ENCODE assay signal across 8 mouse cellular contexts in genomic region chr17:69075501-69076237, GRCm38 (mm10). TPM values are rescaled to one million over a fixed set of nuclear protein-coding genes. Genes with fewer than 3 reads are reported as not detected.
DNase-seq lines count a peak whose midpoint lies in the region; ATAC-seq and TF ChIP-seq lines count a peak whose summit lies in the region.

Gene Epb41l3 (plus strand): TSS chr17:69075683.

- no peaks in the 10 kb centered on the region for H3K4me1 ChIP-seq in brown adipose tissue, adult 24 weeks (ENCODE audit: control insufficient read depth, insufficient read depth, insufficient read length, low read length)
- H3K4me1 ChIP-seq in embryonic facial prominence, embryonic 14.5 days (ENCODE audit: control insufficient read depth, insufficient read depth, low read length), result no peaks in the 10 kb centered on the region
- no peaks in the 10 kb centered on the region for H3K4me1 ChIP-seq in kidney, adult 2 months (ENCODE audit: control insufficient read depth, insufficient read depth, low read length)

- TF ChIP-seq CTCF in kidney, adult 2 months (conservative IDR thresholded peaks at IDR 0.05; ENCODE audit: insufficient read depth, insufficient read length, low read depth, low read length), result no peak

- peak within 1 kb of the TSS; percentile 45 for H3K9ac ChIP-seq in embryonic facial prominence, embryonic 14.5 days (ENCODE audit: low read depth, low read length)

- H3K4me3 ChIP-seq in brown adipose tissue, adult 24 weeks (ENCODE audit: insufficient read depth, low read depth, low read length), result peak within 1 kb of the TSS; percentile 45
- peak within 1 kb of the TSS; percentile 54 for H3K4me3 ChIP-seq in embryonic facial prominence, embryonic 14.5 days (ENCODE audit: low read depth, low read length)
- H3K4me3 ChIP-seq in kidney, adult 2 months (ENCODE audit: insufficient read depth, low read depth, low read length), result peak within 1 kb of the TSS; percentile 69

- peak; percentile 98 for ATAC-seq in embryonic facial prominence, embryonic 14.5 days (ENCODE audit: low read depth)

- intact Hi-C loops in left cerebral cortex, postnatal 36 days (cut with DNase I), result loop anchor here (10.0 kb wide), 1 partner anchor 171 kb away; no protein-coding TSS in a partner anchor

- no peak for TF ChIP-seq POLR2A in kidney, adult 2 months (IDR thresholded peaks at IDR 0.05; ENCODE audit: low read depth, low read length)

- under 1% methylated on average over 36 of the region's 47 CpGs for WGBS in embryonic facial prominence, embryonic 14.5 days
- WGBS in kidney, adult 2 months, result 1% methylated on average over 47 of the region's 47 CpGs

- H3K4me2 ChIP-seq in embryonic facial prominence, embryonic 14.5 days (ENCODE audit: low read depth, low read length), result peak within 1 kb of the TSS; percentile 94

- peaks cover 6% of the 10 kb centered on the region; the same call in 1 of the 2 replicates for H3K9me3 ChIP-seq in embryonic facial prominence, embryonic 14.5 days (ENCODE audit: control insufficient read depth, low read length)

- H3K36me3 ChIP-seq in embryonic facial prominence, embryonic 14.5 days (ENCODE audit: control insufficient read depth, insufficient read depth, low read length), result no peaks in the 10 kb centered on the region
- no peaks in the 10 kb centered on the region for H3K36me3 ChIP-seq in kidney, adult 2 months (ENCODE audit: control insufficient read depth, insufficient read depth, low read length)

- no peak within 1 kb of the TSS for H3K27ac ChIP-seq in brown adipose tissue, adult 24 weeks (replicated peaks; ENCODE audit: low read depth, low read length)
- H3K27ac ChIP-seq in embryonic facial prominence, embryonic 14.5 days (replicated peaks; ENCODE audit: low read depth, low read length), result no peak within 1 kb of the TSS
- peak within 1 kb of the TSS; percentile 53; the same call in 1 of the 2 replicates for H3K27ac ChIP-seq in kidney, adult 2 months (ENCODE audit: insufficient read depth, low read depth, low read length)

- H3K27me3 ChIP-seq in embryonic facial prominence, embryonic 14.5 days (replicated peaks; ENCODE audit: control insufficient read depth, insufficient read depth, low read length), result peaks cover 52% of the 10 kb centered on the region
- H3K27me3 ChIP-seq in kidney, adult 2 months (replicated peaks; ENCODE audit: control insufficient read depth, insufficient read depth, low read length), result no peaks in the 10 kb centered on the region

- peak; percentile 92 for DNase-seq in embryonic facial prominence, embryonic 14.5 days (ENCODE audit: low spot score)
- peak; percentile 19 for DNase-seq in heart, adult 8-10 months (ENCODE audit: low spot score)
- peak; percentile 91 for DNase-seq in kidney, adult 2 months
- peak; percentile 84 to 89 for DNase-seq in left cerebral cortex, postnatal 36 days (ENCODE audit: low spot score in 2 of 2)
- DNase-seq in mesoderm, embryonic 11.5 days (ENCODE audit: low read depth, low spot score), result peak; percentile 79
- DNase-seq in right cerebral cortex, postnatal 4 days, result peak; percentile 76
- no peak for DNase-seq in MN1 (ENCODE audit: low spot score)

RNA-seq across cellular contexts. Expression of gene Epb41l3, which starts in this region (rescaled TPM):
- polyA plus RNA-seq in brown adipose tissue, adult 24 weeks (2012; ENCODE audit: insufficient read depth, insufficient read length, missing spikeins), result 1.3 and 1.6 TPM in 2 replicates
- 127 and 142 TPM in 2 replicates for polyA plus RNA-seq in embryonic facial prominence, embryonic 14.5 days (2014; fragmentation: Nextera tagmentation; extraction: Ambion mirVana)
- 10 to 100 TPM; 13.7 to 19.4 (median 14.6) TPM for total RNA-seq in heart, adult 8-10 months (2022)
- 30.4 and 35.5 TPM in 2 replicates for polyA plus RNA-seq in kidney, adult 2 months (2012; rRNA removed)
- 100 to 1,000 TPM; 218 to 224 TPM for total RNA-seq in left cerebral cortex, postnatal 36 days (2021)

Comparison
In these comparisons a context has a peak if more than half of its experiments do, and no peak if none do; other contexts are left out.
1. RNA of gene Epb41l3 (total RNA-seq): 218 to 224 TPM in left cerebral cortex, postnatal 36 days; 13.7 to 19.4 TPM in heart, adult 8-10 months; every median in the first group is over 10 times any median in the second.
2. RNA of gene Epb41l3 (polyA plus RNA-seq): 127 to 142 TPM in embryonic facial prominence, embryonic 14.5 days and 30.4 to 35.5 TPM in kidney, adult 2 months; 1.3 to 1.6 TPM in brown adipose tissue, adult 24 weeks; every median in the first group is over 10 times any median in the second.
3. Peak in every context shown above with its lines, with median percentiles within 50 percentile points of each other: H3K4me3 ChIP-seq.